Mouse (Mus musculus): ENCODE data around the gene Mybl2. TPM values are rescaled to one million over a fixed set of nuclear protein-coding genes. Genes with fewer than 3 reads are reported as not detected.
A peak's percentile ranks its signal among the peaks of the same experiment; 100 is the strongest.

The Mybl2 gene
- 21.0 and 22.1 TPM in 2 replicates for polyA plus RNA-seq (2016; fragmentation: Nextera tagmentation; extraction: Ambion mirVana)

- WGBS = under 1% methylated on average over 48 of the region's 48 CpGs
- H3K27me3 ChIP-seq (replicated peaks) = no peaks in the 10 kb centered on the region
- no peaks in the 10 kb centered on the region for H3K36me3 ChIP-seq
- peak within 1 kb of the TSS; percentile 100 for H3K4me2 ChIP-seq (replicated peaks)
- peaks cover 17% of the 10 kb centered on the region for H3K4me1 ChIP-seq
- peak; percentile 99 for ATAC-seq (ENCODE audit: low FRiP score, low read depth)
- H3K9ac ChIP-seq = peak within 1 kb of the TSS; percentile 68
- no peak within 1 kb of the TSS for H3K27ac ChIP-seq
- no peaks in the 10 kb centered on the region for H3K9me3 ChIP-seq
- H3K4me3 ChIP-seq = peak within 1 kb of the TSS; percentile 64
These were observed at the start of gene Mybl2 for GRCm38 (mm10) chr2:163054335-163054840. Gene Mybl2, plus strand, starts transcription at chr2:163054687.

GRCm38 (mm10) chr2:163007299-163007698 lies 47.2 kb upstream of the Mybl2 start:
- Histone ChIP-seq H3K9me3 (no peaks in the 10 kb centered on the region), H3K4me1 (no peaks in the 10 kb centered on the region), H3K36me3 (no peaks in the 10 kb centered on the region), H3K4me2 (replicated peaks) (no peak overlapping the region), H3K9ac (no peak overlapping the region), H3K27ac (no peak overlapping the region), H3K27me3 (replicated peaks) (no peaks in the 10 kb centered on the region), H3K4me3 (no peak overlapping the region)
- ATAC-seq (ENCODE audit: low FRiP score, low read depth) = no peak
- WGBS = 80% methylated on average over 4 of the region's 4 CpGs

DNA sequence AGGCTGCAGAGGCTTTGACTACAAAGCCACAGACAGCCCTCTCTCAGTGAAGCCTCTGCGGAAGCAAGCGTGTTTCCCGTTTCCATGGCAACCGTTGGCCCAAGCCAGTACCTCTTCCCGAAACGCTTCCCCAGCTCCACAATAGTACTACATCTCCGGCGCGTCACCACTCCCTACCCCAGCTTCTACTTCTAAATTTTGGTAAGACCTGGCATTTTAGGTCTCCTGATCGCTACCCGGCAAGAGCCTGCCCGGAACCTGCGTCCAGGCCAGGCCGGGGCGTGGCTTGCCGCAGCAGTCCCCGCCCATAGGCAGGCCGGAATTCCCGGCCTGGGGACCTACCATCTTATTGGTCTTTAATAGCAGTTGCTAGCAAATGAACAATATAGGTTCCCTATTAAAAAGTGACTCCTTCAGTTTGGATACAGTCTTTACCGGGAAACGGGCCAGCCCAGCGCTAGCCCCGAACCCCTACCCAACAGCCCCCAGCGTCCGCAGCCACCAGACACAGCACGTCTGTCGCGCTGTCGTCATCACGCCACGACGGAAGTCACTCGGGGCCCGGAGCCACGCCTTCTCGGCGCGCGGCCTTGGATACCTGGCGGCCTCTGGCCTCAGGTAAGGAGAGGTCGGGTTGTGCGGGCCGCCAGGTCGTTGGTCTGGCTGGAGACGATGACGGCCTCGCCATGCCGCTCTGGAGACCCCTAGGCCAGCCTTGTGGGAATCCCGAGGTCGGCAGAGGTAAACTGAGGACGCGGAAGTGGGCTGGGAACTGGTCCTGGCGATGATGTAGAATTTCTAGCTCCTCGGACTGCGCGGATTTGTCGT lies 37.4 kb upstream of the Mybl2 start, which contains the start of gene Ift52:
Ift52 (plus strand) TSS at position 439 of the 828 bp plus-strand sequence.
- no peaks in the 10 kb centered on the region for H3K36me3 ChIP-seq
- peak within 1 kb of the TSS; percentile 87 for H3K4me3 ChIP-seq
- H3K9me3 ChIP-seq = no peaks in the 10 kb centered on the region
- H3K4me1 ChIP-seq = peaks cover 9% of the 10 kb centered on the region
- under 1% methylated on average over 57 of the region's 57 CpGs for WGBS
- peak within 1 kb of the TSS; percentile 75 for H3K9ac ChIP-seq
- H3K4me2 ChIP-seq (replicated peaks) = peak within 1 kb of the TSS; percentile 58
- peak; percentile 95 for ATAC-seq (ENCODE audit: low FRiP score, low read depth)
- no peaks in the 10 kb centered on the region for H3K27me3 ChIP-seq (replicated peaks)
- H3K27ac ChIP-seq = no peak within 1 kb of the TSS

DNA sequence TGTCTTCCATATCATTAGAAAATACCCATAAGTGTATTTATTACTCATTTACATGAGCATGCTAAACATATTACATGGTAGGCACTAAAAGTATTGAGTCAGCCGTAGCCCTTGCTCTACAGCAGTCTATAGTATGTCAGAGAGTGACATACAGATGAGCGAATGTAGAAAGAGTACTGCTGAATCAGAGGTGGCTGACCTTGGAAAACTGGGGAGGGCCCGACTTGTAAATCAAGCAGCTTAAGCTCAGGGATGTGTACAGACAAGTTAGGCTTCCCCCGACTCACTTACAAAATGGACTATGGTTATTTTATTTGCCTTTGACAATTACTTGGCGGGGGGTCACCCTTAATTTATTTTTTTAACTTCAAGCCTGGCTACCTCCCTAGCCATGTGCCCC lies 23.2 kb upstream of the Mybl2 start:
- WGBS = 85% methylated on average over 5 of the region's 5 CpGs
- Histone ChIP-seq H3K9ac (no peak overlapping the region), H3K27me3 (replicated peaks) (no peaks in the 10 kb centered on the region), H3K4me2 (replicated peaks) (no peak overlapping the region), H3K9me3 (no peaks in the 10 kb centered on the region), H3K4me3 (no peak overlapping the region), H3K36me3 (peaks cover 78% of the 10 kb centered on the region), H3K27ac (no peak overlapping the region), H3K4me1 (no peaks in the 10 kb centered on the region)
- ATAC-seq (ENCODE audit: low FRiP score, low read depth) = no peak

- H3K36me3 ChIP-seq = peaks cover 78% of the 10 kb centered on the region
- no peak overlapping the region for H3K9ac ChIP-seq
- no peak overlapping the region for H3K4me3 ChIP-seq
- H3K27ac ChIP-seq = no peak overlapping the region
- no peak overlapping the region for H3K4me2 ChIP-seq (replicated peaks)
- ATAC-seq (ENCODE audit: low FRiP score, low read depth) = no peak
- no peaks in the 10 kb centered on the region for H3K4me1 ChIP-seq
- no peaks in the 10 kb centered on the region for H3K9me3 ChIP-seq
- no peaks in the 10 kb centered on the region for H3K27me3 ChIP-seq (replicated peaks)
- WGBS = 72% methylated on average over 2 of the region's 2 CpGs
These were observed 22.7 kb upstream of the Mybl2 start for GRCm38 (mm10) chr2:163031757-163032156.

DNA sequence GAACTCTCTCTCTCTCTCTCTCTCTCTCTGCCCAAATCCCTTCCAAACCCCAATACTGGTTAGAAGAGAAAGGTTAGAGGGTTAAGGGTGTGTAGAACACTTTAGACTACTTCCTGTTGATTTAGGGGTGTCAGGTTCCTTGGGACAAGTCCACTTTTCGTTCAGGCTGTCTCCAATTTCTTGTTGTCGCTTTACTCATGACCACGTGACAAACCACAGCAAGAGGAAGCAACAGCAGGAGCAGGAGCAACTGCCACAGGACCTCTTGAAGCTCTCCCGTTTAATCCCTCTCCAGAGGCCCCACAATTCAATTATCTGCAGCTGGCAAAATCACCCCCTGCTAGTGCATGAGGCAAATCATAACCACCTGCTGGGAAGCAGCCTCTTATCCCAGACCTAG lies 21.9 kb upstream of the Mybl2 start:
- ATAC-seq (ENCODE audit: low FRiP score, low read depth) = no peak
- Histone ChIP-seq H3K4me1 (no peaks in the 10 kb centered on the region), H3K4me2 (replicated peaks) (no peak overlapping the region), H3K9ac (no peak overlapping the region), H3K9me3 (no peaks in the 10 kb centered on the region), H3K27me3 (replicated peaks) (no peaks in the 10 kb centered on the region), H3K27ac (no peak overlapping the region), H3K4me3 (no peak overlapping the region), H3K36me3 (peaks cover 78% of the 10 kb centered on the region)
- 65% methylated on average over 4 of the region's 4 CpGs for WGBS

DNA sequence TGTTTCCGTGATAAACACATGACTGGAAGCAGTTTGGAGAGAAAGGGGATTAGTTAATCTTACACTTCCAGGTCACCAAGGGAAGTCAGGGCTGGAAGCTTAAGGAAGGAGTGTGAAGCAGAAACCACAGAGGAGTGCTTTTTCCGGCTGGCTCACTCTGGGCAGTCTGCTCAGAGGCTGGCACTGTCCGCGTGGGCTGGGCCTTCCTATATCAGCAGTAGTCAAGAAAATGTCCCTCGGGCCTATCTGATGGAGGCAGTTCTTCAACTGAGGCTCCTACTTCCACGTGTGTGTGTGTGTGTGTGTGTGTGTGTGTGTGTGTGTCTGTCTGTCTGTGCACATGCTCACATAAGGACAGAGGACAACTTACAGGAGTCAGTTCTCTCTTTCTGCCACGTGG lies 14.5 kb upstream of the Mybl2 start:
- Histone ChIP-seq H3K9ac (no peak overlapping the region), H3K27me3 (replicated peaks) (no peaks in the 10 kb centered on the region), H3K4me1 (no peaks in the 10 kb centered on the region), H3K9me3 (no peaks in the 10 kb centered on the region), H3K27ac (no peak overlapping the region), H3K4me2 (replicated peaks) (no peak overlapping the region), H3K4me3 (no peak overlapping the region), H3K36me3 (peaks cover 89% of the 10 kb centered on the region)
- WGBS = 92% methylated on average over 7 of the region's 7 CpGs
- ATAC-seq (ENCODE audit: low FRiP score, low read depth) = no peak

DNA sequence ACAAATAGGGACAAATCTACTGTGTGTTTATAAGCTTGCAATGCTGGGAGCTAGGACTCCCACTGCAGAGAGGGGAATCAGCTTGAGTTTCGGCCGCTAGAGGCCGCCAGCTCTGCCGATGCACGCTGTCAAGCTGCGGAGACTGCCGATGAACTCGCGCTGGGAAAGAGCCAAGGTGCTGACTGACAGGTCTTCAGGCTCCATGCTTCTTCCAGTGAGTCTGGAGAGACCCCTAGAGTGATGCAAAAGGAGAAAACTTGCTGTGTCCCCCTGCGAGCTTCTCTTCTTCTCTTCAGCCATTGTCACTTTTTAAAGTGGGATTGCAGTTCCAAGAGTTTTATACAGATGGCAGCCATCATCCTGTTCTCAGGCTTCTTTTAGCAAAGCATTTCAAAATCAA lies 6.4 kb upstream of the Mybl2 start:
- peak overlapping the region; percentile 39 for H3K4me2 ChIP-seq (replicated peaks)
- H3K4me3 ChIP-seq = no peak overlapping the region
- H3K9me3 ChIP-seq = no peaks in the 10 kb centered on the region
- no peak overlapping the region for H3K27ac ChIP-seq
- WGBS = 4% methylated on average over 10 of the region's 10 CpGs
- peaks cover 35% of the 10 kb centered on the region for H3K36me3 ChIP-seq
- no peak overlapping the region for H3K9ac ChIP-seq
- no peaks in the 10 kb centered on the region for H3K4me1 ChIP-seq
- no peak for ATAC-seq (ENCODE audit: low FRiP score, low read depth)
- H3K27me3 ChIP-seq (replicated peaks) = no peaks in the 10 kb centered on the region

DNA sequence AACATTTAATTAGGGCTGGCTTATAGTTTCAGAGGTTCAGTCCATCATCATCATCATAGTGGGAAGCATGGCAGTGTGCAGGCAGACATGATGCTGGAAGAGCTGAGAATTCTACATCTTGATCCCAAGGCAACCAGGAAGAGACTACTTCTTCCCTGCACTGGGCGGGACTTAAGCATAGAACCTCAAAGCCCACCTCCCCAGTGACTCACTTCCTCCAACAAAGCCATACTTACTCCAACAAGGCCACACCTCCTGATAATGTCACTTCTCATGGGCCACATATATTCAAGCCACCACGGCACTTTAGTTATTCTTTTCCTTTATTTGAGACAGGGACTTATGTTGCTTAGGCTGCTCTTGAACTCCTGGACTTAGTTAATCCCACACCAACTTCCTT lies 5.4 kb upstream of the Mybl2 start:
- Histone ChIP-seq H3K9ac (no peak overlapping the region), H3K27me3 (replicated peaks) (no peaks in the 10 kb centered on the region), H3K36me3 (peaks cover 27% of the 10 kb centered on the region), H3K4me3 (no peak overlapping the region), H3K27ac (no peak overlapping the region), H3K9me3 (no peaks in the 10 kb centered on the region), H3K4me1 (no peaks in the 10 kb centered on the region), H3K4me2 (replicated peaks) (no peak overlapping the region)
- WGBS = 93% methylated on average over 2 of the region's 2 CpGs
- ATAC-seq (ENCODE audit: low FRiP score, low read depth) = no peak

DNA sequence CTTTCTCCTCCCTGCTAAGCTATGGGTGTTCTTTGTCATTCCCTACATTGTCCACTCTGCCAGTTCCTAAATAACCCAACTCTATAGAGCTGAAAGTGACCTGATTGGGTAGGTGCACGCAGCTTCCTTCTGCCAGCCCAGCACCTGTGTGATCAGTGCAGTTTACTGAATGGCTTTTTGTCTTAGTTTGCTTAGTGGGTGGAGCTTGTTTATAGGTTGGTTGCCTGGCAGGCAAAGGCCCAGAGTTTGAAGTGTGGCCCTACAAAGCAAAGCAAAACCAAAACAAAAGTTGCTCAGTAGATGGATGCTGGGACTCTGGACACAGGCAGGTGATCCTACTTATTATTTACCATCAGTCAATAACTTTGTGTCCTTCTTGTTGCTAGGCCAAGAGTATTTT lies 2.8 kb upstream of the Mybl2 start:
- Histone ChIP-seq H3K4me2 (replicated peaks) (no peak overlapping the region), H3K4me3 (no peak overlapping the region), H3K9me3 (no peaks in the 10 kb centered on the region), H3K36me3 (peaks cover 6% of the 10 kb centered on the region), H3K4me1 (peaks cover 17% of the 10 kb centered on the region), H3K9ac (no peak overlapping the region), H3K27ac (no peak overlapping the region), H3K27me3 (replicated peaks) (no peaks in the 10 kb centered on the region)
- ATAC-seq (ENCODE audit: low FRiP score, low read depth) = no peak
- WGBS = 70% methylated on average over 1 of the region's 1 CpGs

GRCm38 (mm10) chr2:163052101-163052500 lies 2.4 kb upstream of the Mybl2 start:
- H3K27me3 ChIP-seq (replicated peaks) = no peaks in the 10 kb centered on the region
- no peak overlapping the region for H3K9ac ChIP-seq
- peaks cover 17% of the 10 kb centered on the region for H3K4me1 ChIP-seq
- no peak overlapping the region for H3K4me2 ChIP-seq (replicated peaks)
- H3K4me3 ChIP-seq = no peak overlapping the region
- ATAC-seq (ENCODE audit: low FRiP score, low read depth) = no peak
- 36% methylated on average over 4 of the region's 4 CpGs for WGBS
- no peak overlapping the region for H3K27ac ChIP-seq
- H3K36me3 ChIP-seq = peaks cover 1% of the 10 kb centered on the region
- H3K9me3 ChIP-seq = no peaks in the 10 kb centered on the region

DNA sequence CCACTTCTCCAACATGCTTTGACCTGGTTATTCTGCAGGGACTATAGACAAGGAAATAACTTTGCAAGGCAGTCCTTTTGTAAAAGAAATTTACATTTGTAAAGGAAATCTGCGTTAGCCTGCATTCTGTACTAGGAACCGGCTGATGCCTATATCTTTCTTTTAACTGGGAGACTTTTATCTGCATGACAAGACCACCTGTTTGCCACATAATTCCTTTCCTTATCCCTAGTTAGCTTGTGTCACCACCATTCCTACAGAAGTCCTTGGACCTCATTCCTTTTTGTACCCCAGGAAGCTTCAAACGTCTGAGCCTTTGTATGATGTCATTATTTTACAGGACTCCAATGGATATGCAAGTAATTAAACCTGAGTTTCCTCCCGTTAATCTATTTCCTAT lies 1.7 kb upstream of the Mybl2 start:
- no peaks in the 10 kb centered on the region for H3K36me3 ChIP-seq
- ATAC-seq (ENCODE audit: low FRiP score, low read depth) = no peak
- H3K4me1 ChIP-seq = peaks cover 17% of the 10 kb centered on the region
- no peak overlapping the region for H3K27ac ChIP-seq
- no peak overlapping the region for H3K4me3 ChIP-seq
- 72% methylated on average over 4 of the region's 4 CpGs for WGBS
- no peaks in the 10 kb centered on the region for H3K27me3 ChIP-seq (replicated peaks)
- H3K9ac ChIP-seq = no peak overlapping the region
- no peak overlapping the region for H3K4me2 ChIP-seq (replicated peaks)
- H3K9me3 ChIP-seq = no peaks in the 10 kb centered on the region
